Mouse (Mus musculus): Measurements from ENCODE around the gene Ap2b1. TPM values are rescaled to one million over a fixed set of nuclear protein-coding genes. Genes with fewer than 3 reads are reported as not detected.
A peak's percentile ranks its signal among the peaks of the same experiment; 100 is the strongest.

The Ap2b1 gene
- polyA plus RNA-seq, 1 experiment: 41.4 TPM

- Histone ChIP-seq H3K4me1 (replicated peaks; ENCODE audit: control insufficient read depth, insufficient read depth, low read length) (no peaks in the 10 kb centered on the region), H3K4me3 (ENCODE audit: control insufficient read depth, insufficient read depth, low read length) (no peak overlapping the region), H3K27me3 (ENCODE audit: control insufficient read depth, insufficient read depth, low read length) (no peaks in the 10 kb centered on the region), H3K27ac (ENCODE audit: control insufficient read depth, insufficient read depth, low read length) (no peak overlapping the region), H3K36me3 (ENCODE audit: control insufficient read depth, insufficient read depth, low read length) (peaks cover 46% of the 10 kb centered on the region)
- no peak for DNase-seq
- TF ChIP-seq CTCF (IDR thresholded peaks at IDR 0.05; ENCODE audit: borderline replicate concordance, control insufficient read depth, extremely low read depth, insufficient read depth, low read length, poor library complexity): no peak
- WGBS: 81% methylated on average over 5 of the region's 5 CpGs
Measured at GRCm38 (mm10) chr11:83398724-83399123, 99.9 kb downstream of the Ap2b1 start.

- 95% methylated on average over 7 of the region's 7 CpGs for WGBS
- H3K36me3 ChIP-seq (ENCODE audit: control insufficient read depth, insufficient read depth, low read length): peaks cover 17% of the 10 kb centered on the region; the same call in 1 of the 2 replicates
Measured at GRCm38 (mm10) chr11:83403787-83404186, 105.0 kb downstream of the Ap2b1 start.

GRCm38 (mm10) chr11:83406391-83406790 lies 107.6 kb downstream of the Ap2b1 start:
- Histone ChIP-seq H3K27ac (ENCODE audit: control insufficient read depth, insufficient read depth, low read length) (no peak overlapping the region), H3K36me3 (ENCODE audit: control insufficient read depth, insufficient read depth, low read length) (peaks cover 17% of the 10 kb centered on the region; the same call in 1 of the 2 replicates), H3K27me3 (ENCODE audit: control insufficient read depth, insufficient read depth, low read length) (peaks cover 7% of the 10 kb centered on the region; the same call in 1 of the 2 replicates), H3K4me1 (replicated peaks; ENCODE audit: control insufficient read depth, insufficient read depth, low read length) (peaks cover 3% of the 10 kb centered on the region; the same call in 1 of the 2 replicates), H3K4me3 (ENCODE audit: control insufficient read depth, insufficient read depth, low read length) (no peak overlapping the region)
- TF ChIP-seq CTCF (IDR thresholded peaks at IDR 0.05; ENCODE audit: borderline replicate concordance, control insufficient read depth, extremely low read depth, insufficient read depth, low read length, poor library complexity): no peak
- TF ChIP-seq POLR2A (IDR thresholded peaks at IDR 0.05; ENCODE audit: control insufficient read depth, extremely low read depth, insufficient read depth, low read length, poor library complexity): no peak
- DNase-seq: no peak
- 77% methylated on average over 3 of the region's 3 CpGs for WGBS

More at GRCm38 (mm10) chr11:83403787-83404186, 105.0 kb downstream of the Ap2b1 start:
- no peak overlapping the region for H3K27ac ChIP-seq (ENCODE audit: control insufficient read depth, insufficient read depth, low read length)
- no peaks in the 10 kb centered on the region for H3K4me1 ChIP-seq (replicated peaks; ENCODE audit: control insufficient read depth, insufficient read depth, low read length)
- H3K27me3 ChIP-seq (ENCODE audit: control insufficient read depth, insufficient read depth, low read length): peaks cover 2% of the 10 kb centered on the region; the same call in 1 of the 2 replicates
- no peak overlapping the region for H3K4me3 ChIP-seq (ENCODE audit: control insufficient read depth, insufficient read depth, low read length)
- DNase-seq: no peak
- TF ChIP-seq CTCF (IDR thresholded peaks at IDR 0.05; ENCODE audit: borderline replicate concordance, control insufficient read depth, extremely low read depth, insufficient read depth, low read length, poor library complexity) (no peak), POLR2A (IDR thresholded peaks at IDR 0.05; ENCODE audit: control insufficient read depth, extremely low read depth, insufficient read depth, low read length, poor library complexity) (no peak)

GRCm38 (mm10) chr11:83408242-83408641 lies 109.4 kb downstream of the Ap2b1 start:
- TF ChIP-seq CTCF (IDR thresholded peaks at IDR 0.05; ENCODE audit: borderline replicate concordance, control insufficient read depth, extremely low read depth, insufficient read depth, low read length, poor library complexity) (no peak), POLR2A (IDR thresholded peaks at IDR 0.05; ENCODE audit: control insufficient read depth, extremely low read depth, insufficient read depth, low read length, poor library complexity) (no peak)
- Histone ChIP-seq H3K36me3 (ENCODE audit: control insufficient read depth, insufficient read depth, low read length) (peaks cover 6% of the 10 kb centered on the region; the same call in 1 of the 2 replicates), H3K27me3 (ENCODE audit: control insufficient read depth, insufficient read depth, low read length) (peaks cover 7% of the 10 kb centered on the region; the same call in 1 of the 2 replicates), H3K4me3 (ENCODE audit: control insufficient read depth, insufficient read depth, low read length) (no peak overlapping the region), H3K27ac (ENCODE audit: control insufficient read depth, insufficient read depth, low read length) (no peak overlapping the region), H3K4me1 (replicated peaks; ENCODE audit: control insufficient read depth, insufficient read depth, low read length) (peaks cover 3% of the 10 kb centered on the region; the same call in 1 of the 2 replicates)
- DNase-seq: no peak
- 23% methylated on average over 8 of the region's 8 CpGs for WGBS

GRCm38 (mm10) chr11:83409087-83409754 lies 110.4 kb downstream of the Ap2b1 start, which contains the start of gene Rasl10b:
Gene Rasl10b (plus strand): TSS chr11:83409137.
- DNase-seq: no peak
- 6% methylated on average over 44 of the region's 44 CpGs for WGBS
- Histone ChIP-seq H3K36me3 (ENCODE audit: control insufficient read depth, insufficient read depth, low read length) (no peaks in the 10 kb centered on the region), H3K4me3 (ENCODE audit: control insufficient read depth, insufficient read depth, low read length) (peak within 1 kb of the TSS; percentile 15; the same call in 1 of the 2 replicates), H3K27ac (ENCODE audit: control insufficient read depth, insufficient read depth, low read length) (no peak within 1 kb of the TSS), H3K4me1 (replicated peaks; ENCODE audit: control insufficient read depth, insufficient read depth, low read length) (peaks cover 3% of the 10 kb centered on the region; the same call in 1 of the 2 replicates), H3K27me3 (ENCODE audit: control insufficient read depth, insufficient read depth, low read length) (peaks cover 7% of the 10 kb centered on the region; the same call in 1 of the 2 replicates)
- TF ChIP-seq CTCF (IDR thresholded peaks at IDR 0.05; ENCODE audit: borderline replicate concordance, control insufficient read depth, extremely low read depth, insufficient read depth, low read length, poor library complexity): no peak
- TF ChIP-seq POLR2A (IDR thresholded peaks at IDR 0.05; ENCODE audit: control insufficient read depth, extremely low read depth, insufficient read depth, low read length, poor library complexity): no peak

GRCm38 (mm10) chr11:83409792-83410291 lies 111.0 kb downstream of the Ap2b1 start:
- Histone ChIP-seq H3K36me3 (ENCODE audit: control insufficient read depth, insufficient read depth, low read length) (no peaks in the 10 kb centered on the region), H3K4me3 (ENCODE audit: control insufficient read depth, insufficient read depth, low read length) (peak overlapping the region; percentile 15; the same call in 1 of the 2 replicates), H3K27me3 (ENCODE audit: control insufficient read depth, insufficient read depth, low read length) (peaks cover 7% of the 10 kb centered on the region; the same call in 1 of the 2 replicates), H3K4me1 (replicated peaks; ENCODE audit: control insufficient read depth, insufficient read depth, low read length) (peaks cover 3% of the 10 kb centered on the region; the same call in 1 of the 2 replicates), H3K27ac (ENCODE audit: control insufficient read depth, insufficient read depth, low read length) (no peak overlapping the region)
- TF ChIP-seq POLR2A (IDR thresholded peaks at IDR 0.05; ENCODE audit: control insufficient read depth, extremely low read depth, insufficient read depth, low read length, poor library complexity) (no peak), CTCF (IDR thresholded peaks at IDR 0.05; ENCODE audit: borderline replicate concordance, control insufficient read depth, extremely low read depth, insufficient read depth, low read length, poor library complexity) (no peak)
- 4% methylated on average over 31 of the region's 40 CpGs for WGBS
- DNase-seq: no peak

All from thymus, adult 2 months (tissue).